Mouse (Mus musculus): ENCODE measurements around the gene Gm28042. TPM values are rescaled to one million over a fixed set of nuclear protein-coding genes. Genes with fewer than 3 reads are reported as not detected.

The Gm28042 gene
- polyA plus RNA-seq, 1 experiment from 2014 or later = 1.9 TPM

DNA sequence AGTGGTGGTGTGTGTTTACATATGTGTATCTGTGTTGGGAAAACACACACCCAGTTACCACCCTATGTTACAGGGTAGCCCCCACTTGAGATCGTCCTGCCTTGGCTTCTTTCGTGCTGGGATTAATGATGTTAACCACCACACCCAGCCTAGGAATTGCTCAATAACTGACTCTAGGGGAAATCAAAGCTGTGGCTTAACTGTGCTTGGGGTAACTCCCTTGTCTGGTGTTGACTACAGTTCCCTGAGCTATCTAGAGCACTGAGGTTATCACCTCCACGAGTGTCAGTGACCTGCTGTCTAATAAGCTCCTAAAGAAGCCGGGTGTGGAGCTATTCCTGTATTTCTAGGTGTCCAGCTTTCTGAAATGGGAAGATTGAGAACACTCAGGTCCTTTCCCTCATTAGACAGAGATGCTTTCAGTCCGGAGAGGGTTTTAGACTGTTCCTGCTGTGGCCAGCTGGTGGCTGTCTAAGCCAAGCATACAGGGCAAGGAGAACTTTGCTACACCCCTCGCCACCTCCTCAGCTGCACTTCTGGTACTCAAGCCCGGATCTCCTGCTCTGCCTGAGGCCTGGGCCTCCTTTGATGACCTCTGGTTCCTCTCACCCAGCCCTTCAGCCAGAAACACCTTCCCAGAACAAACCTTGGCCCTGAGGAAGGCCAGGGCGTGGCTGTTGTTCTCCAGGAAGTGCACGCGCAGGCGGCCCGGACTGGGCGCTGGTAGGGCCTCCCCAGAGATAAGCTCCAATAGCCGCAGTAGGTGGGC lies 57.5 kb downstream of the Gm28042 start:
- Histone ChIP-seq H3K4me2 (no peak overlapping the region), H3K27ac (replicated peaks) (no peak overlapping the region), H3K36me3 (peaks cover 26% of the 10 kb centered on the region), H3K9me3 (no peaks in the 10 kb centered on the region), H3K27me3 (replicated peaks) (0 out of 2 replicates have a peak, but pooled peaks cover 4% of the 10 kb centered on the region), H3K9ac (peak overlapping the region; percentile 37; the same call in 1 of the 2 replicates), H3K4me1 (peaks cover 8% of the 10 kb centered on the region), H3K4me3 (no peak overlapping the region)
- 53% methylated on average over 14 of the region's 14 CpGs for whole genome bisulfite sequencing
- no peak; the same call in 1 of the 2 replicates for ATAC-seq (ENCODE audit: extremely low read depth, insufficient number of reproducible peaks, low FRiP score, low TSS enrichment)

DNA sequence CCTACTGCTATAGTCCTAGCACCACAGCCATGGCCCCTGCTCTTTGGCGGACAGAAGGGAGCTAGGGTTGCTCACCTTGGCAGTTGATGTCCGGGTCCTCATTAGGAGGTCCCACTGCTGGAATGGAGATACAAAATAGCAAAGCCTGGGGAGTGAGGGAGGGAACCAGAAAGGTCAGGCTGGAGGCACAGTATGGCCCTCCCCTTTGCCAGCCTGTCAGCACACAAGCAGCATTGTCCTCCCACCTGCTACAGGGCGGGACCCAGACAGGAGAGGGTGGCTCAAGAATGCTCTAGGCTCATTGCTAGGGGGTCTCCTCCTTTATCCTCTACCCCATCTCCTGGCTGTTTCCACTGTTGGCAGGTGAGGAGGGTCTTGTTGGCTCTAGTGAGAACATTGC lies 58.7 kb downstream of the Gm28042 start:
- WGBS = 66% methylated on average over 3 of the region's 3 CpGs
- H3K4me2 ChIP-seq = no peak overlapping the region
- peaks cover 16% of the 10 kb centered on the region for H3K4me1 ChIP-seq
- no peak for ATAC-seq (ENCODE audit: extremely low read depth, insufficient number of reproducible peaks, low FRiP score, low TSS enrichment)
- no peaks in the 10 kb centered on the region for H3K9me3 ChIP-seq
- no peak overlapping the region for H3K9ac ChIP-seq
- peaks cover 39% of the 10 kb centered on the region for H3K36me3 ChIP-seq
- H3K4me3 ChIP-seq = no peak overlapping the region
- H3K27ac ChIP-seq (replicated peaks) = no peak overlapping the region
- no peaks in the 10 kb centered on the region for H3K27me3 ChIP-seq (replicated peaks)

DNA sequence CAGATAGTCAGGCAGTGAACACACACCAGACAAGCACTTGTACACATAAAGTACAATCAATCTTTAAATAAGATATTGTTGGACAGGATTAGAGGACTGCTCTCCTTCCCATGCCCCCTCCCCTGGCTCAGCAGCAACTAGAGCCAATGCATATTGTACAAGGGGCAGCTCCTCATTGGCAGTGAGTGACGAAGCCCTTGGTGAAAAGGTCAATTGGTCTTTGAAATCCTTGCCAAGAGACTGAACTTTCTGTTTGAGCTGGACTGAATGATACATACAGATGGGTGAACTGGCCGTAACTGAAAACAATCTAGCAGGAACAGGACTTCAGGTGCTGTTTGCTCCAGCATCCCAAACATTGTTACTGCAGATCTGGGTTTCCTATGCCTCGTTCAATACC lies 60.1 kb downstream of the Gm28042 start:
- H3K36me3 ChIP-seq = peaks cover 50% of the 10 kb centered on the region
- WGBS = 82% methylated on average over 3 of the region's 3 CpGs
- ATAC-seq (ENCODE audit: extremely low read depth, insufficient number of reproducible peaks, low FRiP score, low TSS enrichment) = no peak
- H3K27me3 ChIP-seq (replicated peaks) = no peaks in the 10 kb centered on the region
- no peaks in the 10 kb centered on the region for H3K9me3 ChIP-seq
- H3K4me3 ChIP-seq = no peak overlapping the region
- peaks cover 20% of the 10 kb centered on the region for H3K4me1 ChIP-seq
- H3K4me2 ChIP-seq = no peak overlapping the region
- H3K9ac ChIP-seq = no peak overlapping the region
- H3K27ac ChIP-seq (replicated peaks) = no peak overlapping the region

DNA sequence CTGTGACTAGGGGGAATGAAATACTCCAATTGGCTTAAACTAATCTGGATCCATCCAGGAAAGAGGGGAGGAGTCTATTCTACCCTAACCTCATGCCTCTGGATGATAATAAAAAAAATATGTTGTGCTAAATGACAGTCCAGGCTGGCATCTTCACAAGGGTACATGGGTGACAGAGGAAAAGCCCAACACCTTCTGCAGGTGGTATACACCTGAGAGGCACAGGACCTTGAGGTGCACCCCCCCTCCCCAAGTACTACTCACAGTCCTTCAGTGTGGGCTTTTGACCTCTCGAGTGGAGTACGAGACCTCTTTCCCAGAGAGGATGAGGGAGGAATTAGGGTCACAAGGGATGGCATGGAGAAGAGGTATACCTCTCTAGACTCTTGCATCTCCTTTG lies 60.6 kb downstream of the Gm28042 start:
- 77% methylated on average over 2 of the region's 2 CpGs for WGBS
- Histone ChIP-seq H3K4me2 (no peak overlapping the region), H3K4me3 (no peak overlapping the region), H3K27me3 (replicated peaks) (no peaks in the 10 kb centered on the region), H3K9me3 (no peaks in the 10 kb centered on the region), H3K4me1 (peaks cover 20% of the 10 kb centered on the region), H3K36me3 (peaks cover 55% of the 10 kb centered on the region), H3K9ac (no peak overlapping the region), H3K27ac (replicated peaks) (no peak overlapping the region)
- no peak for ATAC-seq (ENCODE audit: extremely low read depth, insufficient number of reproducible peaks, low FRiP score, low TSS enrichment)

DNA sequence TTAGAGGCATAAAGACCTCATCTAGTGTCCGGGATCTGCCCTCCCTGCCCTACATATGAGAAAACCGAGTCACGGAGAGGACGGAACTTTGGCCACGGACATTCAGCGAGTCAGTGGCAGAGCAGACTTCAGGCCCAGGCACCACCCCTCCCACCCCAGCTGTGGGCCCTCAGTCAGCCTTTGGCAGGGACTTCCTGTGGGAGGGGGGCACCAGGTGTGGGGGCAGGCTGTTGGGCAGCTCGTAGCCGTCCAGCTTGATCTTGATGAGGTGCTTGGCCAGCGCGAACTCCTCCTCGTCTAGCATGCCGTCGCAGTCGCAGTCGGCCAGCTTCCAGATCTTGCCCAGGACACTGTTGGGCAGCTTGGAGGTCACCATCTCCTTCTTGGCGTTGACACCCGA lies 63.7 kb downstream of the Gm28042 start:
- H3K27ac ChIP-seq (replicated peaks) = 0 out of 2 replicates have a peak overlapping the region, but pooled peaks have one; percentile 16
- no peak overlapping the region for H3K9ac ChIP-seq
- peaks cover 28% of the 10 kb centered on the region for H3K4me1 ChIP-seq
- no peak overlapping the region for H3K4me3 ChIP-seq
- H3K36me3 ChIP-seq = peaks cover 72% of the 10 kb centered on the region
- no peaks in the 10 kb centered on the region for H3K27me3 ChIP-seq (replicated peaks)
- no peak overlapping the region for H3K4me2 ChIP-seq
- WGBS = 74% methylated on average over 17 of the region's 17 CpGs
- ATAC-seq (ENCODE audit: extremely low read depth, insufficient number of reproducible peaks, low FRiP score, low TSS enrichment) = no peak
- H3K9me3 ChIP-seq = no peaks in the 10 kb centered on the region

Small RNA genes within 50 kb of the gene (microRNA-seq; reads per million reads assigned to microRNA genes)
- not detected for gene Mir7665

Other genes with a start within 250 kb of the Gm28042 start
- 17.6 and 19.4 TPM in 2 replicates for gene Rpap1, start 240.0 kb upstream of the Gm28042 start, polyA plus RNA-seq (2015; fragmentation: Nextera tagmentation; extraction: Ambion mirVana)
- 7.3 and 7.9 TPM in 2 replicates for gene Tyro3, start 229.8 kb upstream of the Gm28042 start, polyA plus RNA-seq (2015; fragmentation: Nextera tagmentation; extraction: Ambion mirVana)
- 15.4 and 17.7 TPM in 2 replicates for gene Mga, start 130.3 kb upstream of the Gm28042 start, polyA plus RNA-seq (2015; fragmentation: Nextera tagmentation; extraction: Ambion mirVana)
- 1.5 and 1.8 TPM in 2 replicates for gene Mapkbp1, start 54.8 kb upstream of the Gm28042 start, polyA plus RNA-seq (2015; fragmentation: Nextera tagmentation; extraction: Ambion mirVana)
- gene Jmjd7, start within 50 bp of the Gm28042 start, polyA plus RNA-seq (2015; fragmentation: Nextera tagmentation; extraction: Ambion mirVana) = 17.1 and 17.4 TPM in 2 replicates
- gene Pla2g4b, start 5.9 kb downstream of the Gm28042 start, polyA plus RNA-seq (2015; fragmentation: Nextera tagmentation; extraction: Ambion mirVana) = 1.1 and 1.3 TPM in 2 replicates
- 164 and 183 TPM in 2 replicates for gene Ehd4, start 127.1 kb downstream of the Gm28042 start, polyA plus RNA-seq (2015; fragmentation: Nextera tagmentation; extraction: Ambion mirVana)
- gene Pla2g4e, start 217.8 kb downstream of the Gm28042 start, polyA plus RNA-seq (2015; fragmentation: Nextera tagmentation; extraction: Ambion mirVana) = 1.1 and 1.2 TPM in 2 replicates